Mouse (Mus musculus) cerebellum, adult 9-11 months (tissue): ENCODE results near the gene Gpr171.
"Not testable (repeated sequence)": the region's sequence is repeated elsewhere in the genome, so short reads cannot be mapped to it uniquely, and the experiment has no call there.

Source experiments
- DNase-seq: peaks from one replicate; pipeline ENCODE4 v3.0.0; 2022

The Gpr171 gene

DNA sequence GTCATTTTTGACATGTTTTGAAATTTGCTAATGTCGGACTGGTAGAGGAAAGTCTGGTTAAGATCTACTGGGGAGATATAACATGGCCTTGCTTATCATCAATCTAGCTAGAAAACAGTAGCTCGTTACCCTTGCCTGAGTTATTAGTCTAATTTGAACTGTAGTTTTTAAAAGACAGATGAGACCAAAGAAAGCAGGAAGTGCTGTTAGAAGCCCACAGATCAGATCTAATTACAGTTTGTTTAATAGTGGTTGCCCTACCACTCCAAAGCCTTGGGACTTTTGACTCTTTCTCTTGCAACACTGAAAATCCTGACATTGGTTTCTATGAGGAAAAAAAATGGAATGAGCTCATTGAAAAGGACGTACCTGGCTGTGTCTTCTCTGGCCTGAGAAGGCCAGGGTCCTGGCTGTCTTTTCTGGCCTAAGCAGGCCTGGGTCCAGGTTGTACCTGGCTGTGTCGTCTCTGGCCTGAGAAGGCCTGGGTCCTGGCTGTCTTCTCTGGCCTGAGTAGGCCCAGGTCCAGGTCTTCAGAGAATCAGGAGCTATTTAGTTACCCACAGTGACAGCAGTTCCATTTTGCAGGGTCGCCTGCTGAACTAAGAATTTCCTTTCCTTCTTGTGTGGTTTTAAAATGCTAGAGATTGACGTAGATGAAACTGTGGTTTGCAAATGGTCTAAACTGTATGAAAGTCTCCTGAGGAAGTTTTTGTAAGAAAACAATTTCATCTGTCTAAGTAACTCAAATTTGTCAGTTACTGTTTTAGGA is at the start of gene Gpr171:
Gpr171 (minus strand) TSS at position 604 of the 769 bp plus-strand sequence.
- no peak for DNase-seq

DNA sequence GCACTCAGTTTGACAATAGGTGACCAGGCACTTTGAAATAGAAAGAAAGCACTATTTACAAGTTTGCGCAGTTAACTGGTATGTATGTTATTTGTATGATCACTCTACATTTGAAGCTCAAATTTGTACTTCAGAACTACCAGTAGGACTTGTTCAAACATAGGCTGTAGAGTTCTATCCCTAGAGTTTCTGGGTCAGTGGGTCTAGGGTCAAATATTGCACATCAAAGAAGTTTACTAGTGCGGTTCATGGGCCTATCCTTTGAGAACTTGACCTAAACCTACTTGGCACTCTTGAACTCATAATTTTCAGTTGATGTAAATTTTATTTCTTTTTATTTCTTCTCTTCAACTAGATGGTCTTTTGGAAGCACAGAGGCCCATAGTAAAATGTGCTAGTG is 49.0 kb upstream of the Gpr171 start:
- no peak for DNase-seq

DNA sequence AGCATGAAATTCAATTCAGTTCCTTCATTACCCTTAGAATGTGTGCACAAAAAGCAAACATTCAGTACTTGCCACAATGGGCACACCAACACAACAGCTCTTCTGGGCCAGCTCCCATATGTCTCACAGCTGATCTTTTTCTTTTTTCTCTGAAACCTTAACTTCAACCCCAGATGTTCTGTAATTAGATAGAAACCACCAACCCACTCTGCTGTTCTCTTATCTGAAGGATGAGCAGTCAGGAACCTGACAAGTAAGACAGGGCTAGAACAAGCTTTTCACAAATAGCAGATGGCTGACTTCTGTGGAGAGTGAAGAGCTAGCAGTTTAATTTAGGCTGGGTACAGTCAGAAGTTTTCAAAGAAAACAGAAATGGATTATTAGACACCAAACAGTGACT is 48.0 kb upstream of the Gpr171 start:
- DNase-seq, result no peak

DNA sequence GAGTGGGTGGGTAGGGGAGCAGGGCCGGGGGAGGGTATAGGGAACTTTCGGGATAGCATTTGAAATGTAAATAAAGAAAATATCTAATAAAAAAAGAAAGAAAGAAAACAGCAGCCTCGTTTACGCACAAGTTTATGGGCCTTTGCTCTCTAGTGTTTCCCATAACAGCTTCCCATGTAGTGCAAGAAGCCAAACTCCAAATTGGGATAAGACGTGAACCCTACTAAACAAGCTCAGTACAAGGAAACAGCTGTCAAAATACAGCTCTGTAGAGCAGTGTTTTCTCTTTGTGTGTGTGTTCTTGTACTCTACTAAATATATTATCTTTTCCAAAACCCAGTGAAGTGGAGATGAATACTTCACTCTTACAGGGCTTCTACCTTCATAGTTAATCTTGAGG is 43.6 kb upstream of the Gpr171 start:
- DNase-seq, result no peak

DNA sequence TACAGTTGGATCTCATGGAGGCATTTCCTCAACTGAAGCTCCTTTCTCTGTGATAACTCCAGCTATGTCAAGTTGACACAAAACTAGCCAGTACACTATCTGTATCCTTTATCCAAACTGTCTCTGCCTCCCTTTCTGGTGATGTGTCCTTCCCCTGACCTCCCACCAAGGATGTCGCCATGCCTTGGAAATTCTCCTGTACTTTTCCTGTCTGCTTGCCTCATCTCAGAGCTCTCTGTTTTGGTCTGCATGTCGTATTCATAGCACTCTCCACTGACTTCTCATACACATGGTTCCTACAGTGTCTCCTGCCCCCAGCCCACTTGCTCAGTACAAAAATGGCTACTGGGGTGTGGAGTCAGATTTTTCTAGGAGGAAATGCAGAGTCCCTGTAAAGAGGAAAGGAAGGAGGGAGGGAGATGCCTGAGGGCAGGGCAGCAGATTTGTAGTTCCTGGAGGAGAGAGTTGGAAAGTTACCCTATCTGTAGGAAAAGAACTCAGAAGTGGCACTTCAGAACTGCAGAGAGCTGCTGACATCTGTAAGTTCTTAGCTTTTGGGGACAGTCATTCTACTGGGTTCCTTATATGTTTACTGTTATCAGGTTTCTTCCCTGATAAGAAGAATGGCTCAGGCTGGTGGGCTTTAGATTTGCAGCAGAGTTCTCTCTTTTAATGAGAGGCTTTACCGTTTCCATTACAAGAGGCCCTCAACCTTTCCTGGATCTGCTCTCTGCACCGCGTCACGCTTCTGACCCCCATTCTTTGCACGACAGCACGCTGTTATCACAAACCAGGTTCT is 40.1 kb upstream of the Gpr171 start:
- no peak for DNase-seq

DNA sequence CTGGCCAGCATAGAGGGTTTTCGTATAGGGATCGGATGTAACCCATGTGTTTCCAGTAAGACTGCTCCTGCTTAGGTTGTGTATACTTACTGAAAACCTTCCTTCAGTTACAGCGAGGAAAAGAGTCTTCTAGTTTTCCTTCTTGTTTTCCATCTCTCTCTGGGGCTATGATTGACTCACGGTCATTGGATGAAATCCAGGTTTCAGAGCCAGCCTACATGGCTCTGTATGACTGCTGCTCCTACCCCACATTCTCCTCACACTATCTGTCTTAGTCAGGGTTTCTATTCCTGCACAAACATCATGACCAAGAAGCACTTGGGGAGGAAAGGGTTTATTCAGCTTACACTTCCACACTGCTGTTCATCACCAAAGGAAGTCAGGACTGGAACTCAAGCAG is 39.3 kb upstream of the Gpr171 start:
- DNase-seq, result not testable (repeated sequence)

DNA sequence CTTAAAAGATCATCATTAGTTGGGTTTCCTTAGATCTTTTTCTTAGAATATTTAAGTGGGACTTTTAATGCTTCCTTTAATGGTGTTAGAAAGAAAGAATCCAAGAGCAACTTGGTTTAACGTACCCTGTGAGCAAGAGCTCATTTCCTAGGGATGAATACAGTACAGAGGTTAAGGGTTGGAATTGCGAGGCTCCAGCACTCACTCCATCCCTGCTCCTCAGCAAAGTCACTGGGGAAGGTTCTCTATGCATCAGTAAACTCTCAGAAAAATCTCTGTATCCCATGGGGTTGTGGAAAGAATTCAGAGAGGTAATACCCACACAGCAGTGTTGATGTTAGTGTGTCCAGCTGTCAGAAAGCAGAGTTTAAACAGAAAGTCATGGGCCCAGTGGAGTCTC is 38.5 kb upstream of the Gpr171 start:
- DNase-seq, result no peak

DNA sequence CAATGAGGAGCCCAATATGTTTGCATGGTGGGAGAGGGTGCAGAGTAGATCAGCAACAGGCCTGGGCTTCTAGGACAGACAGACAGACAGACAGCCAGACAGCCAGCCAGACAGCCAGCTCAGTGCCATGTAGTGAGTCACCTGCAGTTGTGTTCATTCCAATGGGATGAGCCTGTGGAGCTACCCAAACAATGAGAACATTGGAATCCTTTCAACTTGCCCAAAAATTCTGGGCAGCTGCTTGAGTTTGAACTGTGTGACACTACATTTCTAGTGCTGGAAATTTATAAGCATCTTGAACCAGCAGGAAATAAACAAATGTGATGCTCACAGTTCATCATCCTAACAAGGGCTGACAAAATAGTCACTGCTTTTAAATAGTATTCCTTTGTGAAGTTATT is 38.0 kb upstream of the Gpr171 start:
- DNase-seq, result no peak

DNA sequence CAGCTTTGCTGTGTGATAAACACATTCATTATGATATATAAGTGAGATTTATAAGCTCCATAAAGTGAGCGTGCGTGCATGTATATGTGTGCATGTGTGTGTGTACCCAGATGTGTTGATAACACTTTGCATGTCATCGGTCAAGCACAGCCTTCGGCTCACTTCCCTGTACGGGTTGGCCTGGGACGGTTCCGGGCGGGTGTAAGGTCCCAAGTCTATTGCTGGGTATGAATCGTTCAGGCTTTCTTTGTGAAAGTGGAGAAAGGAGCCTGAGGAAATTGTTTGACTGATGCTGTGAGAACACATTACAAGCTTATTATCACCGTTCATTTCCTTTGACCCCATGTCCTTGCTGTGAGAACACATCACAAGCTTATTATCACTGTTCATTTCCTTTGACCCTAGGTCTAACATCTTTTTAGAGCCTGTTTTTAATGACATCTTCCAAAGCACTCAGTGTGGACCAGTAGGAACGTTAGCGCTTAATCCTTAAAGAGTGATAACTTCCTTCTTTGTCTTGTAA is 37.4 kb upstream of the Gpr171 start:
- DNase-seq, result no peak

DNA sequence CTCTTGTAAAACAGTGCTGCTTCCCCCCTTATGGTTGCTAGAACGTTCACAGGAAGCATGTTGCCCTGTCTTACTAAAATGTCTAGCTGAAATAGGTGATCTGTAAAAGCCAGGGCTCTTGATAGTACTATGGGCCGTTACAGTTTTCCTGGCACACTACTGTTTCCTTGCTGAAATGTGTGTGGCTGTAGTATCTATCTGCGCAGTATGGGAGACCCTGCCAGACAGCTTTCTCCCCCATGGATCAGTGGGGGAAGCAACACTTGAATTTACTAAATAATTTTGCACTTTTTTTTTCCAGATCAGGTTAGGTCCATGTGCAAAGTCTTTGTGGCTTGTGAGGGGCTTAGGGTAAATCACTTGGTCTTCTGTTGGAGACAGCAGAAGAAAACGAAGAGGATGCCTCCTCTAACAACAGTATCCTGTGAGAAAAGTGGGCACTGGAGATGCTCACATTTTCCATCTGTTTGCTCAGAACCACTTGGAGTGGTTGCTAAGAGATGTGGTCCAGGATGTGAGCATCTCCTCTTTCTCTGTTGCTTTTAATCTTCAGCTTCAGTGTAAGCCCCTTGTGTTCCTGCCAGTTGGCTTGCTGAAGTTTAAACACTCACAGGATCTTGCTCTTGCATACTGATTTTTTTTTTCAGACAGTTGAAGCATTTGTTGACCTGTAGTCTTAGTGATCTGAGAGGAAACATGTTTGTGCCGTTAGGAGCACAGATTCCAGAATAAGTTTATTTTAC is 34.5 kb upstream of the Gpr171 start:
- no peak for DNase-seq

DNA sequence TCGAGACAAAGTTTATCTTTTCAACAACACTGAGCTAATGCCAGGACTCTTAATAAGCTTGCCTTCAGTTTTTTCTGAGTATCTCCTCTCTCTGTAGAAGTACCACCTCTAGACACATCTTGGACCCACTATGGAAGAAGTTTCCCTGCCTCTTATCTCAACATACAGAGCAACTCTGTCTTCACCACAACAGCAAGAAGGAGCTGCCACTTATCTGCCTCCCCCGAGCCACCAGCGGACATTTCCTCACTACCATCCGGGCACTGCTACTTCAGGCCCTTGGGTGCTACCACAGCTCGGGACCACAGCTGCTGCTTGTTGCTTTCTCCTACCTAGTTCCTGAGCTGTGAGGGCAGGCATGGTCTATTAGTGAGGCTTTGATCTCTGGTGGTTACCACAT is 31.6 kb upstream of the Gpr171 start:
- DNase-seq, result no peak

DNA sequence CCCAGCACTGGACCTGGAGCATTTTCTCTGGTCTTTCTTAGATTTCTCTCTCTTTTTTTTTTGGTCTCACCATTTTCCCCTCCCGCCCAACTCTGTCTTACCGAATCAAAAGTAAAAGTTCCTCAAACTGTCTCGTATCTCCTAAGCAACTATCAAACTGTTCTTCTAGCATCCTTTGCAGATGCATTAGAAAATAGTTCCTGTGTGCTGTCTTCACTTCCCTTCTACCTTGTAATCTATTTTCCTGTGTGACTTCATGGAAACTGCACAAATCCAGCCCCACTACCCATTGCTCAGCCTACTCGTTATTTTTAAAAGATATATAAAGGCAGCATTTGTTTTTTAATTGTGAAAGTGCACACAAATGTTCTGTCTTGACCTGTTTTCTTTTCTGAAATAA is 30.3 kb upstream of the Gpr171 start:
- DNase-seq, result no peak

DNA sequence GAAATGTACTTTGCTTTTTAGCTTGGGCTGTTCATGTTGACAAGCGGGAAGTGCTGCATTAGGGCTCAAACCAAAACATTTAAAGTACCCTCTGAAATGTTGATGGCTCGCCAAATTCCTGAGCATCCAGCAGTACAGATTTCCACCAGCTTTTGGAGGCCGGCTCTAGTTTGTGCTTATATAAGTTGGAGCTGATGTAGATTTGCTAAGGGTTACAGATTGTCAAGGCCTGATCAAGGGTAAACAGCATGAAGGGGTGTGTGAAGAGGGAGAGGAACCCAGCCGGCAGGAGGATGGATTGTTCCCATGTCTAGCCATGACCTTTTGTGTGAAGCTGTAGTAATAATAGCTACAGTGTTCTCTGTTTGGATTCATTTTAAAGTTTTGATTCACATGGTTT is 29.5 kb upstream of the Gpr171 start:
- DNase-seq, result no peak

DNA sequence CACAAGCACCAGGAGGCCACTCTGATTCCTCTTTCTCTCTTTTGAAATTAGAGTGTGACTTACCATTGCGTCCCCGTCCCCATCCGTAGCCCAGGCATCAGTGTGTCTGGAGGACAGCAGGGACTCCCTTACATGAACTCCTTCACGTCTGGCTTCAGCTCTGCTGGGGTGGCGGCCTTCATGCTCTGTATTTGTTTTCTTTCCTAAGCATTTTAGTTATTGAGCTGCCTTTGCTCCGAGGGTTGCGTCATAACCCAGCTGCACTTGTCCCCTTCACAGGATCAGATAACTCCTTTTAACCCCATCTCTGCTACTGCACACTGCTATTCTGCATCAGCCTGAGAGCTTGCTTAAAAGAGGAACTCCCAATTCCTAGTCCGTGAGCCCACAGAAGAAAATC is 28.8 kb upstream of the Gpr171 start:
- DNase-seq, result no peak

DNA sequence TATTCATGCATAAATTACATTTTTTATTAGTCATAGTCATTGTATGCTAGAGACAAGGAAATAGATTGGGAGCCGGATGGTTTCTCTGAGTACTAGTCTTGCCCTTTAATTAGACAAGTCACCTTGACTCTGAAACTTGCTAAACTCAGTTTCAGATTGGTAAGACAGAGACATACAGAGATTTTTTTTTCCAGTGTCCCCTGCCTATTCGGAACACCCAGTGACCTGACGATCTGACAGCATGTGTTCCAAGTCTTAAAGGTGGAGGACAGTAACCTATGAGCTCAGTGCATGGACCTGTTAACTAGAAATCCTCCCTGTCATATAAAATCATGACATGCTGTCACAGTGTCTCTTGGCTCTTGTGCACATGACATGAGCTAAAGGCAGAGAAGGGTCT is 27.9 kb upstream of the Gpr171 start:
- DNase-seq, result no peak

DNA sequence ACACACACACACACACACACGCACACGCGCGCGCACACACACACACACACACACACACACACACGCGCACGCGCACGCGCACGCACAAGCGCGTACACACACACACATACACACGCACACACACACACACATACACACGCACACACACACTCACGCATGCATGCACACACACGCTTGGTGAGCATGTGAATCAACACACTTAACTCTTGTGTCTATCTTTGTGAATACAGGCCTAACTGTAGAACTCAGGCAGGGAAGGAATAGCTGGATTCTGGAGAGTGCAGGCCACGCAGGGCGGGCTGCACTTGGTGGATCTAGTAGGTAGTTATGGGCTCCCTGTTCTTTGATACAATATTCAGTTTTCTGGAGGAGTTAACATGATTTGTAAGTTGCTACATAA is 27.1 kb upstream of the Gpr171 start:
- DNase-seq, result no peak

DNA sequence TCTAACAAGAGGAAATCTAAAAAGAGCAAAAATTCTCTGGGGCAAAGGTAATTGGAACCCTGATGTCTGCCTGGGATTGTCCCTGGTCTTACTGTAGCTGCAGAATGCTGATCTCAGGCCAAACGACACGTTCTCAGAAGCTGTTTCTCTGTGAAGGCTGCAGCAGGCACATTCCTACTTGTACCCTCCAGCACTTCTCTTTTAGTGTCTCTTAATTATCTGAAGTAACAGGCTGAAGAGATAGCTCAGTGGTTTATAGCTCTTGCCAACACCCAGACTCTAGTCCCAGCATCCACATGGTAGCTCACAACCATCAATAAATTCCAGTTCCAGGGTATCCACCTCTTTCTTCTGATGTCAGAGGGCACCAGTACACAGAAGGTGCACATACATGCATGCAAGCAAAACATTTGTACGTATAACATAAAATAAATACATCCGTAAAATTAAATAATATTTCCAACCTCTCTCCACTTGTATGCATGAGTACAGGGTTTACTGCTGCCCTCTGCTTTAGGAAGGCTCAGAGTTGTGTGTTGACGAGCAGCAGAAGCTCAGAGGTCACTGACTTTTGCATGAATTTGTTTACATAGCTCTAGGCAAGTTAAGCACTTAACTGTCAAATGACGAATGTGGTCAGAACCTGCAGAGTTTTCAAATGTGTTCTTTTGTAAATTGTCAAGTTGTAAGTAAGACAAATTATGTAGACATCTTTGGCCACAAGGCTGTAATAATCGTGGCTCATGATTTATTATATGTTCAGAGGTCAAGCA is 24.3 kb upstream of the Gpr171 start:
- no peak for DNase-seq

DNA sequence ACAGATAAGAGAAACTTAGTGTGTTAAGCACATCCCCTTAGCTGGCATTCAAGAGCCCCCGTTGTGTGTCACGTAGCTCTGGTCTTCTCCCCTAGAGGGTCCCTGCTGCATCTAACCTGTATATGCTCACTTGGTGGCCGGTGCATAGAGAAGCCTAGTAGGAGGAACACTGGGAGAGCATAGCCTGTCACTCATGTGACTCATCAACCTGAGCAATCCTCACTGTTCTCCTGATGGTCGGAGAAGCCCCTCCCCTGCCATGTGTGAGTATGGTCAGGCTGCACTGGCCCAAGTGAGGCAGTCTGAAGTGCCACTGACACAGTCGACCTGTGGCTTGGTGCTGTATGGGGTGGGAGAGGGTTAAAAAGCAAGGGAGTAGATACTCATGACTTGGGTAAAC is 23.4 kb upstream of the Gpr171 start:
- DNase-seq, result no peak

DNA sequence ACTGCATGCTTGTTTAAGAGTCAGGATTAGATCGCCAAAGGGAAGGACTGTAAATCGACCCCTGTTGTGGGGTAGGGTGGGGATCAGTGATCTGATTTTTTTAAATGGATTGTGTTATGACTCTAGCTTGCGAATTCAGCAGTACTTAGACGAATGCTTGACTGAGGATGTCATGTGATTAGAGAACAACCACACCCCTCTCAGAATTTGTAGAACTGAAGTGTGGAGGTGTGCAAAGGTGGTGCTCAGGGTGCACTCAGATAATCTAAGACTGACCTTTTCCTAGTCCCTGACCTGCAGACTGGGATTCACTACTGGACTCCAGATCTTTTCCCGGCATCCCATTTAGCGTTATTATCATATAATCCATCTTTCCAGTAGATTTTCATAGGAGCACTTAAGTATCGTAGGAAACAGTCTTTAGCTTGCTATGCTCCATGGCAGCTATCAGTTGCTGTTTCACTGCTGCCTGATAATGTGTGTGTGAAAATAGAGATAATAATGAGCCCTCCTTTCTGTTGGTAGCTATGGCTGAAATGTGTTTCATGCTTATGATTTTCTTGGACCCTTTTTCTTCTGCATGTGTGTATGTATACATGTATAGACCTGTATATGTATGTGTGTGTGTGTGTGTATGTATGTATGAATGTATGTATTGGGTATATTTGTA is 20.3 kb upstream of the Gpr171 start:
- DNase-seq, result no peak

DNA sequence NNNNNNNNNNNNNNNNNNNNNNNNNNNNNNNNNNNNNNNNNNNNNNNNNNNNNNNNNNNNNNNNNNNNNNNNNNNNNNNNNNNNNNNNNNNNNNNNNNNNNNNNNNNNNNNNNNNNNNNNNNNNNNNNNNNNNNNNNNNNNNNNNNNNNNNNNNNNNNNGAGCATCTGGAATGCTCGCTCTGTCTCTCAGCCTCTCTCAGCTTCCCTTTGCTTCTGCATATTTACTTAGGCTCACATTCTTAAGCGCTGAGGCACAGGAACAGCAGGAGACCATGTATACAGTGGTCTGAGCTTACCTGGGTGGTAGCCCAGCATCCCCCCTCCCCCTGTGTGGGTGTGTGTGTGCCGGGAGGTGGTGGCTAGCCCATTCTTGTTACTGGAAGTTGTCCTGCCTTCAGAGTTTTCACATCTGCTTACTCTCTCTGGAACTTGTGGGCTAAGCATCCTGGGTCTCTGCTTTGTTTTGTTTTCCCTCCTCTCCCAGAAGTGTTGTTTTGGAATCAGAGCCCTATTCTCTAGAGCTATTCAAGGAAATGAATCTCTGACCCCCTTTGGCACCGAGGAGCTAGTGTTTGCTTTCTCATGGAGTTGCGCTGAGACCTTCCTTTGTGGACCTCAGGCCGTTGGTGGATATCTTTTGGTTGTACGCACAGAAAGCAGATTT is 19.6 kb upstream of the Gpr171 start:
- DNase-seq, result no peak

DNA sequence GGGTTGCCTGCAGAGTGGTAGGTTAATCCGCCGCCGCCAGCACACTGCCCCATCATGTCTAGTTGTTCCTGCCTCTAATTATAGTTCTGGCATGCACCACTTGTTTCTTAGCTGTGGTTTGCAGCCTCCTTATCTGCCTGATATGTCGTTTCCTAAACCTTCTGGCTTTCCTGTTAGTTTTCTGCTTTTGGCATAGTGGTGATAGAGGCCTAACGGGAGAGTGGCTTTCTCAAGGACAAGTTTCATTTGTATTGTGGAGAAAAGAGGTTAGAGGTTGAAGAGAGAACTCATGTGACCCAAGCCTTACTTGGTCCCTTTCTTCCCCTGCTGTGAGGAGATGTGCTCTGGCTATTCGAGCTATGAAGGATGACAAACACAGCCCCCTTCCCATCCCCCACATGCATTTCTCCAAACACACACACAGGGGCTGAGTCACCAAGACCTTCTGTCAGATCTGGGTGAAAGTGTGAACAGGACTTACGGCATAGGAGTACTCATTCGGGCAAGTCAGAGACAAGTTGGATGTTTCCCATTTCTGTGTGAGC is 12.4 kb upstream of the Gpr171 start:
- DNase-seq, result no peak
